Mouse (Mus musculus) liver, embryonic 14.5 days (tissue): ENCODE data around the gene Ak8.

Source experiments
- CTCF ChIP-seq: IDR thresholded peaks from 2 replicates; pipeline ENCODE4 v1.5.1; 2016; ENCODE audit warnings: antibody characterized with exemption, low read depth, control low read depth
- EP300 ChIP-seq: IDR thresholded peaks from 2 replicates; pipeline ENCODE4 v1.6.1; 2016; ENCODE audit warnings: antibody characterized with exemption, low read depth

DNA sequence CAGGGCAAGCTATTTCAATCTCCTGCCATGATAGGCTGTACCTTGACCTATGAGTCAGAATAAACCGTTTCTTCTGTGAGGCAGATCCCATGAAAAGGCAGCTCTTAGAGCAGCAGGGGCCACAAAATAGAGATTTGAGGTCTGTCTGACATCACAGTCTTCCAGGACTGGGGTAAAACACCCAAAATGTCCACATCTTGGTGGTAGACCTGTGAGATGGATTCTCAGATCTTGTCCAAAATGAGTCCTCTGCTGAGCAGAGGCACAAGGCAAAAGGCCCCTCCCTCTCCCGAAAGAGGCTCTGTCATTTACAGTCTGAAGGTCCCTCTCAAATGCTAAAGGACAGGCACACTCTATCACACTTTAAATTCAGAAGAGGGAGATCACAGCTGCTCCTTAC is 47.7 kb downstream of the Ak8 start:
- TF ChIP-seq EP300 (no peak), CTCF (no peak)
